Mouse (Mus musculus) lung, adult 2 months (tissue): Measurements from ENCODE around the gene Gm49393.
"Not testable (repeated sequence)": the region's sequence is repeated elsewhere in the genome, so short reads cannot be mapped to it uniquely, and the experiment has no call there.

Experiments
- CTCF ChIP-seq: fragments of 200-500 bp; IDR thresholded peaks from 2 replicates; pipeline ENCODE4 v1.5.1; 2011; ENCODE audit warnings: mild to moderate bottlenecking, low read length, control low read depth; ENCODE audit not compliant: insufficient read depth
- POLR2A ChIP-seq: fragments of 200-500 bp; IDR thresholded peaks from 2 replicates; pipeline ENCODE4 v1.6.1; 2011; ENCODE audit warnings: low read depth, mild to moderate bottlenecking, control low read depth, low read length, borderline replicate concordance; ENCODE audit errors: extremely low read depth

GRCm38 (mm10) chr13:60941884-60942283, 6.5 kb upstream of the Gm49393 start, which contains the start of gene Tpbpa:
- not testable (repeated sequence) for TF ChIP-seq CTCF, POLR2A
